In the genomic region with DNA sequence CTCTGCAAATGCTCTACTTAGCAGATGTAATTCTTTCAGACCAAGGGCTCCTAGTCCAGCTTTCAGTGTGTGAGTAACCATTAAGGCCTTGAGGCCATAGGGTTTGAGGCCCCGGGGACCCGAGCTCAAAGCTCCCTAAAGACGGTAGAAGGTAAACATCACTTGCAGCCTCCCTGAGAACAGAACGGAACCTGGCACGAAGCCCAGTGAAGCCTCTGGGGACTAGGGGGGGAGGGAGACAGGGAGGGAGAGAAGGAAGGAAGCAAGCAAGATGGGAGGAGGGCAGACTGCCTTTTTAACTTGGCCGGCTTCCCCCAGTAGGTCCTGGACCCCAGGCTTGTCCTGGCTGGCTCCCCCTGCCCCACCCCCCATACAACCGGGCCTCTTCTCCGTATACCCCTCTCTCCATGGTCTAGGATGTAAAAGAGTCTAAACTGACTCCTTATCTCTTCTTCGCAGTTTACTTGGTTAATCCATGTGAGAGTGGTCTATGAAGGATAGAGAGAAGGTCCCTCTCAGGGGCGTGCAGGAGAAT, we compare ENCODE assay signal across 8 mouse cellular contexts. TPM values are rescaled to one million over a fixed set of nuclear protein-coding genes. Genes with fewer than 3 reads are reported as not detected.
DNase-seq lines count a peak whose midpoint lies in the region; ATAC-seq and TF ChIP-seq lines count a peak whose summit lies in the region.

No protein-coding gene starts in this region.

- H3K27me3 ChIP-seq in cerebellum, adult 2 months (ENCODE audit: control insufficient read depth, insufficient read depth, low read length): no peaks in the 10 kb centered on the region
- H3K27me3 ChIP-seq in hindbrain, embryonic 13.5 days: peaks cover 7% of the 10 kb centered on the region; the same call in 1 of the 2 replicates

- no peak for TF ChIP-seq CTCF in cerebellum, adult 2 months (IDR thresholded peaks at IDR 0.05; ENCODE audit: borderline replicate concordance, insufficient read depth, low read depth, low read length)
- no peak for TF ChIP-seq CTCF in left cerebral cortex, adult 2 months (IDR thresholded peaks at IDR 0.05)

- ATAC-seq in hindbrain, embryonic 13.5 days (ENCODE audit: low FRiP score): peak; percentile 37

- peak overlapping the region; percentile 79 for H3K9ac ChIP-seq in hindbrain, embryonic 13.5 days

- H3K4me1 ChIP-seq in cerebellum, adult 2 months (ENCODE audit: control insufficient read depth, insufficient read depth, low read length): peaks cover 21% of the 10 kb centered on the region
- H3K4me1 ChIP-seq in hindbrain, embryonic 13.5 days (replicated peaks): peaks cover 39% of the 10 kb centered on the region

- no peaks in the 10 kb centered on the region for H3K9me3 ChIP-seq in hindbrain, embryonic 13.5 days

- H3K4me3 ChIP-seq in cerebellum, adult 2 months (replicated peaks; ENCODE audit: insufficient read depth, low read depth, low read length): peak overlapping the region; percentile 79
- H3K4me3 ChIP-seq in hindbrain, embryonic 13.5 days: peak overlapping the region; percentile 56
- H3K4me3 ChIP-seq in left cerebral cortex, adult 2 months: peak overlapping the region; percentile 70
- H3K4me3 ChIP-seq in macrophage (ENCODE audit: inconsistent target): peak overlapping the region; percentile 84

- H3K27ac ChIP-seq in cerebellum, adult 2 months (ENCODE audit: insufficient read depth, low read length): peak overlapping the region; percentile 93
- peak overlapping the region; percentile 92 for H3K27ac ChIP-seq in hindbrain, embryonic 13.5 days
- peak overlapping the region; percentile 93 for H3K27ac ChIP-seq in left cerebral cortex, adult 2 months
- peak overlapping the region; percentile 75 for H3K27ac ChIP-seq in macrophage

- WGBS in cerebellum, adult 2 months: 2% methylated on average over 10 of the region's 10 CpGs
- WGBS in hindbrain, embryonic 13.5 days: 10% methylated on average over 9 of the region's 10 CpGs
- WGBS in macrophage (ENCODE audit: missing documents): 3% methylated on average over 10 of the region's 10 CpGs

- peak overlapping the region; percentile 89 for H3K4me2 ChIP-seq in hindbrain, embryonic 13.5 days

- H3K79me2 ChIP-seq in macrophage (ENCODE audit: inconsistent target): peaks cover 13% of the 10 kb centered on the region; the same call in 1 of the 2 replicates

- intact Hi-C loops in left cerebral cortex, adult 2 months (cut with DNase I): loop anchor here (2.0 kb wide), 1 partner anchor 16 kb away; no protein-coding TSS in a partner anchor

- peak; percentile 92 for DNase-seq in NIH3T3 (ENCODE audit: low read depth)
- peak; percentile 80 to 85 for DNase-seq in cerebellum, adult 2 months
- peak; percentile 62 to 63 for DNase-seq in frontal cortex, postnatal 14 days (ENCODE audit: low spot score in 2 of 2)
- peak; percentile 71 to 83 for DNase-seq in left cerebral cortex, adult 2 months (ENCODE audit: extremely low spot score in 1 of 2, low spot score in 2 of 2)
- DNase-seq in right cerebral cortex, postnatal 14 days: peak; percentile 83
- peak; percentile 57 for DNase-seq in yolk sac, embryonic 10.5 days (ENCODE audit: low spot score)

- peaks cover 18% of the 10 kb centered on the region for H3K36me3 ChIP-seq in hindbrain, embryonic 13.5 days
- H3K36me3 ChIP-seq in macrophage (ENCODE audit: inconsistent target): peaks cover 29% of the 10 kb centered on the region

- no peak for TF ChIP-seq POLR2A in cerebellum, adult 2 months (IDR thresholded peaks at IDR 0.05; ENCODE audit: borderline replicate concordance, insufficient read depth, low read length)

RNA-seq across cellular contexts. Expression of gene Pck2, which starts 0.8 kb away (rescaled TPM):
- polyA plus RNA-seq in cerebellum, adult 2 months (2012; rRNA removed): 44.8 and 49.3 TPM in 2 replicates
- polyA plus RNA-seq in hindbrain, embryonic 13.5 days (2015; fragmentation: Nextera tagmentation; extraction: Ambion mirVana): 20.7 and 21.5 TPM in 2 replicates
- total RNA-seq in left cerebral cortex, adult 2 months (2021): 10 to 100 TPM; 31.1 to 36.0 TPM
- 10 to 100 TPM in 16 of 26 experiments, 1 to 10 TPM in 10; 1.7 to 50.6 (median 18.6) TPM for total RNA-seq in macrophage (2018; cell fraction: chromatin; rRNA removed)
- 10 to 100 TPM in 10 of 26 experiments, 1 to 10 TPM in 16; 5.0 to 16.0 (median 9.5) TPM for total RNA-seq in macrophage (2018; cell fraction: cytosol; rRNA removed)
- 10 to 100 TPM in 19 of 26 experiments, 1 to 10 TPM in 7; 3.6 to 33.6 (median 14.6) TPM for total RNA-seq in macrophage (2018; cell fraction: nucleus; rRNA removed)
- polyA plus RNA-seq in macrophage (2018): 5.9 to 15.5 TPM (median 7.9 TPM) in 3 replicates

RNA-seq across cellular contexts. Expression of gene Nrl, which starts 16.1 kb away (rescaled TPM):
- polyA plus RNA-seq in cerebellum, adult 2 months (2012; rRNA removed): 0.33 and 0.56 TPM in 2 replicates
- 0.05 and 0.10 TPM in 2 replicates for polyA plus RNA-seq in hindbrain, embryonic 13.5 days (2015; fragmentation: Nextera tagmentation; extraction: Ambion mirVana)
- under 1 TPM; 0.29 to 0.84 TPM for total RNA-seq in left cerebral cortex, adult 2 months (2021)
- not detected for total RNA-seq in macrophage (2018; cell fraction: chromatin; rRNA removed)
- not detected for total RNA-seq in macrophage (2018; cell fraction: cytosol; rRNA removed)
- total RNA-seq in macrophage (2018; cell fraction: nucleus; rRNA removed): not detected
- not detected in 3 replicates for polyA plus RNA-seq in macrophage (2018)

RNA-seq across cellular contexts. Expression of gene Dcaf11, which starts 19.0 kb away (rescaled TPM):
- polyA plus RNA-seq in cerebellum, adult 2 months (2012; rRNA removed): 115 and 127 TPM in 2 replicates
- 124 and 130 TPM in 2 replicates for polyA plus RNA-seq in hindbrain, embryonic 13.5 days (2015; fragmentation: Nextera tagmentation; extraction: Ambion mirVana)
- 10 to 100 TPM; 76.8 to 80.8 TPM for total RNA-seq in left cerebral cortex, adult 2 months (2021)
- 10 to 100 TPM; 20.3 to 90.0 (median 63.4) TPM for total RNA-seq in macrophage (2018; cell fraction: chromatin; rRNA removed)
- 10 to 100 TPM; 45.2 to 62.3 (median 54.0) TPM for total RNA-seq in macrophage (2018; cell fraction: cytosol; rRNA removed)
- 10 to 100 TPM; 19.4 to 74.7 (median 52.8) TPM for total RNA-seq in macrophage (2018; cell fraction: nucleus; rRNA removed)
- polyA plus RNA-seq in macrophage (2018): 44.4 to 59.1 TPM (median 44.6 TPM) in 3 replicates

RNA-seq across cellular contexts. Expression of gene A730061H03Rik, which starts 19.4 kb away (rescaled TPM):
- 0.97 TPM in 2 replicates for polyA plus RNA-seq in cerebellum, adult 2 months (2012; rRNA removed)
- polyA plus RNA-seq in hindbrain, embryonic 13.5 days (2015; fragmentation: Nextera tagmentation; extraction: Ambion mirVana): 0.71 and 2.0 TPM in 2 replicates
- total RNA-seq in left cerebral cortex, adult 2 months (2021): 1 to 10 TPM in 1 of 2 experiments, under 1 TPM in 1; 0.86 to 1.8 TPM
- 1 to 10 TPM in 3 of 26 experiments, not detected in 23; 8.6 to 9.9 (median 9.2) TPM for total RNA-seq in macrophage (2018; cell fraction: chromatin; rRNA removed)
- 1 to 10 TPM in 2 of 26 experiments, under 1 TPM in 6, not detected in 18; 0.43 to 1.1 (median 0.84) TPM for total RNA-seq in macrophage (2018; cell fraction: cytosol; rRNA removed)
- total RNA-seq in macrophage (2018; cell fraction: nucleus; rRNA removed): 1 to 10 TPM in 16 of 26 experiments, not detected in 10; 1.8 to 9.7 (median 2.9) TPM
- polyA plus RNA-seq in macrophage (2018): 0.86 TPM in 1 of 3 replicates, not detected in the others

RNA-seq across cellular contexts. Expression of gene Cpne6, which starts 30.6 kb away (rescaled TPM):
- polyA plus RNA-seq in cerebellum, adult 2 months (2012; rRNA removed): 39.8 and 56.8 TPM in 2 replicates
- polyA plus RNA-seq in hindbrain, embryonic 13.5 days (2015; fragmentation: Nextera tagmentation; extraction: Ambion mirVana): 2.4 and 2.5 TPM in 2 replicates
- total RNA-seq in left cerebral cortex, adult 2 months (2021): 100 to 1,000 TPM; 209 to 225 TPM
- total RNA-seq in macrophage (2018; cell fraction: chromatin; rRNA removed): not detected
- total RNA-seq in macrophage (2018; cell fraction: cytosol; rRNA removed): not detected
- total RNA-seq in macrophage (2018; cell fraction: nucleus; rRNA removed): not detected
- polyA plus RNA-seq in macrophage (2018): not detected in 3 replicates

Comparison
In these comparisons a context has a peak if more than half of its experiments do, and no peak if none do; other contexts are left out.
1. Peak in every context shown above with its lines: DNase-seq, ATAC-seq, H3K4me3 ChIP-seq and H3K27ac ChIP-seq.